Comparison of ENCODE assay signal across 9 mouse cellular contexts in the genomic region with DNA sequence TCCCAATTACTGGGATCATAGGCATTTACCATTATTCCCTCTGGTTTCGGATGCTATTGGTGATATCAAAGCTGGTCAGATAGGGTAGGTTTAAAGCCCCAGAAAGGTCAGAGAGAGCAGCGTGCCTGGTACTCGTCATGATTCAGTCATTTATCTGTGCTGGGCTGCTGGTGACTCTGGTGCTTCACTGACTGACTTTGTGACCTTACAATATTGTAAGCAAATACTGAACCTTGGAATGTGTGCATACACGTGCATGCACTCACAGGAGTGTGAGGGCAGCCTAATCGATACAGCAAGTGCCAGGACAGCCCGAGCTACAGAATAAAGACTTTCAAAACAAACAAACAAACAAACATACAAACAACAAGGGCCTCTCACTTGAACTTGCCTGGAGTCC. TPM values are rescaled to one million over a fixed set of nuclear protein-coding genes. Genes with fewer than 3 reads are reported as not detected.
DNase-seq lines count a peak whose midpoint lies in the region; ATAC-seq and TF ChIP-seq lines count a peak whose summit lies in the region.
"Had no signal": no experiment of that assay in that cellular context is flagged by ENCODE, and none has a peak within 500 bp of the region (broad histone marks: within the 10 kb centered on the region; RNA-seq: fewer than 3 reads in every experiment).

No protein-coding gene starts in this region.

- peak overlapping the region; percentile 88; the same call in 1 of the 2 replicates for H3K4me2 ChIP-seq in hindbrain, embryonic 14.5 days (replicated peaks)
- no peak overlapping the region for H3K4me2 ChIP-seq in hindbrain, embryonic 12.5 days (replicated peaks)

- no peak overlapping the region for H3K27ac ChIP-seq in hindbrain, embryonic 14.5 days
- H3K27ac ChIP-seq in hindbrain, embryonic 12.5 days: no peak overlapping the region
- H3K27ac ChIP-seq in spleen, adult 2 months (ENCODE audit: insufficient read depth, low read length): 0 out of 2 replicates have a peak overlapping the region, but pooled peaks have one; percentile 9
- H3K27ac ChIP-seq in liver, adult 2 months (replicated peaks; ENCODE audit: insufficient read depth, low read depth, low read length): peak overlapping the region; percentile 27; the same call in 1 of the 2 replicates

- H3K9ac ChIP-seq in hindbrain, embryonic 14.5 days: no peak overlapping the region
- no peak overlapping the region for H3K9ac ChIP-seq in hindbrain, embryonic 12.5 days
- no peak overlapping the region for H3K9ac ChIP-seq in liver, adult 2 months (ENCODE audit: low read depth, low read length)

- TF ChIP-seq POLR2A in spleen, adult 2 months (IDR thresholded peaks at IDR 0.05; ENCODE audit: low read depth, low read length): no peak
- no peak for TF ChIP-seq POLR2A in liver, adult 2 months (IDR thresholded peaks at IDR 0.05; ENCODE audit: extremely low read depth, insufficient read depth, low read length)

- H3K79me2 ChIP-seq in liver, adult 2 months (ENCODE audit: control insufficient read depth, insufficient read depth, low read length): peaks cover 6% of the 10 kb centered on the region; the same call in 1 of the 2 replicates

- no peak for ATAC-seq in hindbrain, embryonic 14.5 days (ENCODE audit: low FRiP score)
- no peak for ATAC-seq in hindbrain, embryonic 12.5 days (ENCODE audit: low FRiP score)

- peaks cover 11% of the 10 kb centered on the region for H3K36me3 ChIP-seq in hindbrain, embryonic 14.5 days (replicated peaks; ENCODE audit: control insufficient read depth, insufficient read depth)
- peaks cover 10% of the 10 kb centered on the region for H3K36me3 ChIP-seq in hindbrain, embryonic 12.5 days
- peaks cover 6% of the 10 kb centered on the region for H3K36me3 ChIP-seq in spleen, adult 2 months (ENCODE audit: control insufficient read depth, insufficient read depth, low read length)
- H3K36me3 ChIP-seq in liver, adult 2 months (ENCODE audit: control insufficient read depth, insufficient read depth, low read length): peaks cover 8% of the 10 kb centered on the region

- no peak overlapping the region for H3K4me3 ChIP-seq in hindbrain, embryonic 14.5 days (replicated peaks; ENCODE audit: low read length)
- H3K4me3 ChIP-seq in hindbrain, embryonic 12.5 days: no peak overlapping the region
- H3K4me3 ChIP-seq in spleen, adult 2 months (ENCODE audit: extremely low read depth, insufficient read depth, insufficient read length): no peak overlapping the region
- H3K4me3 ChIP-seq in liver, adult 2 months (ENCODE audit: insufficient read depth, low read depth, low read length): no peak overlapping the region

- no peaks in the 10 kb centered on the region for H3K27me3 ChIP-seq in hindbrain, embryonic 14.5 days (ENCODE audit: control insufficient read depth, insufficient read depth, low read length)
- H3K27me3 ChIP-seq in hindbrain, embryonic 12.5 days: peaks cover 17% of the 10 kb centered on the region
- no peaks in the 10 kb centered on the region for H3K27me3 ChIP-seq in spleen, adult 2 months (ENCODE audit: control insufficient read depth, insufficient read depth, low read length)
- H3K27me3 ChIP-seq in liver, adult 2 months (ENCODE audit: control insufficient read depth, insufficient read depth, low read length): no peaks in the 10 kb centered on the region

- DNase-seq in hindbrain, embryonic 14.5 days (ENCODE audit: low spot score): no peak
- DNase-seq in spleen, adult 2 months (ENCODE audit: low read depth in 1 of 2, low spot score in 2 of 2): no peak
- no peak for DNase-seq in spleen, postnatal 36 days (ENCODE audit: low spot score in 2 of 2)
- peak; percentile 78 for DNase-seq in liver, adult 2 months (ENCODE audit: extremely low read depth, low read depth, low spot score)
- peak; percentile 19 for DNase-seq in naive thymus-derived CD4-positive, alpha-beta T cell, adult 2 months (ENCODE audit: low read depth)
- DNase-seq in right cerebral cortex, adult 2 months (ENCODE audit: low spot score in 2 of 2): no peak
- DNase-seq: kidney, postnatal 25 days had no signal

- peaks cover 11% of the 10 kb centered on the region for H3K4me1 ChIP-seq in hindbrain, embryonic 14.5 days (replicated peaks; ENCODE audit: control insufficient read depth, insufficient read depth, low read length)
- H3K4me1 ChIP-seq in hindbrain, embryonic 12.5 days: peaks cover 25% of the 10 kb centered on the region
- H3K4me1 ChIP-seq in spleen, adult 2 months (ENCODE audit: control insufficient read depth, insufficient read depth, insufficient read length): peaks cover 24% of the 10 kb centered on the region; the same call in 1 of the 2 replicates
- H3K4me1 ChIP-seq in liver, adult 2 months (ENCODE audit: control insufficient read depth, insufficient read depth, low read length): peaks cover 8% of the 10 kb centered on the region; the same call in 1 of the 2 replicates

- WGBS in hindbrain, embryonic 14.5 days: 86% methylated on average over 6 of the region's 6 CpGs
- WGBS in hindbrain, embryonic 12.5 days: 83% methylated on average over 6 of the region's 6 CpGs
- WGBS in spleen, adult 2 months: 80% methylated on average over 6 of the region's 6 CpGs
- WGBS in liver, adult 2 months: 24% methylated on average over 6 of the region's 6 CpGs

- H3K9me3 ChIP-seq in hindbrain, embryonic 14.5 days (ENCODE audit: control insufficient read depth, low read length): no peaks in the 10 kb centered on the region
- H3K9me3 ChIP-seq in hindbrain, embryonic 12.5 days (replicated peaks): no peaks in the 10 kb centered on the region

- no peak for TF ChIP-seq CTCF in spleen, adult 2 months (IDR thresholded peaks at IDR 0.05; ENCODE audit: extremely low read depth, insufficient read depth, insufficient read length, insufficient replicate concordance)
- TF ChIP-seq CTCF in liver, adult 2 months (IDR thresholded peaks at IDR 0.05; ENCODE audit: low read depth, low read length): no peak

RNA-seq across cellular contexts. Expression of gene Supt4a, which starts 1.7 kb away (rescaled TPM):
- 137 and 152 TPM in 2 replicates for polyA plus RNA-seq in hindbrain, embryonic 14.5 days (2014; fragmentation: Nextera tagmentation; extraction: Ambion mirVana)
- 129 and 141 TPM in 2 replicates for polyA plus RNA-seq in hindbrain, embryonic 12.5 days (2016; fragmentation: Nextera tagmentation; extraction: Ambion mirVana)
- 59.1 and 62.2 TPM in 2 replicates for polyA plus RNA-seq in spleen, adult 2 months (2012; rRNA removed)
- 59.9 and 63.8 TPM in 2 replicates for total RNA-seq in liver, adult 2 months (2014; rRNA removed)
- polyA plus RNA-seq in liver, adult 2 months (2012; rRNA removed): 41.9 and 46.5 TPM in 2 replicates

RNA-seq across cellular contexts. Expression of gene Tspoap1, which starts 24.6 kb away (rescaled TPM):
- 43.8 and 46.9 TPM in 2 replicates for polyA plus RNA-seq in hindbrain, embryonic 14.5 days (2014; fragmentation: Nextera tagmentation; extraction: Ambion mirVana)
- polyA plus RNA-seq in hindbrain, embryonic 12.5 days (2016; fragmentation: Nextera tagmentation; extraction: Ambion mirVana): 30.5 and 32.7 TPM in 2 replicates
- polyA plus RNA-seq in spleen, adult 2 months (2012; rRNA removed): 6.1 and 6.2 TPM in 2 replicates
- total RNA-seq in liver, adult 2 months (2014; rRNA removed): 0.09 and 1.1 TPM in 2 replicates
- 0.26 and 0.37 TPM in 2 replicates for polyA plus RNA-seq in liver, adult 2 months (2012; rRNA removed)

RNA-seq across cellular contexts. Expression of gene Mpo, which starts 57.7 kb away (rescaled TPM):
- 0.22 and 0.88 TPM in 2 replicates for polyA plus RNA-seq in hindbrain, embryonic 14.5 days (2014; fragmentation: Nextera tagmentation; extraction: Ambion mirVana)
- 1.7 and 2.3 TPM in 2 replicates for polyA plus RNA-seq in hindbrain, embryonic 12.5 days (2016; fragmentation: Nextera tagmentation; extraction: Ambion mirVana)
- polyA plus RNA-seq in spleen, adult 2 months (2012; rRNA removed): 21.9 and 28.7 TPM in 2 replicates
- total RNA-seq in liver, adult 2 months (2014; rRNA removed): not detected in 2 replicates
- polyA plus RNA-seq in liver, adult 2 months (2012; rRNA removed): 0.06 TPM in 1 of 2 replicates, not detected in the other
- total RNA-seq: neutrophil, adult 5-6 weeks had no signal

Comparison
In these comparisons a context has a peak if more than half of its experiments do, and no peak if none do; other contexts are left out.
1. DNase-seq: peak in liver, adult 2 months (single experiment) and naive thymus-derived CD4-positive, alpha-beta T cell, adult 2 months (single experiment); none in hindbrain, embryonic 14.5 days (single experiment), spleen, adult 2 months (0 of 2), spleen, postnatal 36 days (0 of 2) and right cerebral cortex, adult 2 months (0 of 2).
2. H3K27ac ChIP-seq: peak in spleen, adult 2 months (single experiment) and liver, adult 2 months (single experiment); none in hindbrain, embryonic 14.5 days (single experiment) and hindbrain, embryonic 12.5 days (single experiment).